Mouse (Mus musculus) ovary, adult 2 months (tissue): Measurements from ENCODE around the gene Rabgef1. TPM values are rescaled to one million over a fixed set of nuclear protein-coding genes. Genes with fewer than 3 reads are reported as not detected.

Experiments used
- polyA plus RNA-seq: library from polyadenylated mRNA; depleted of rRNA; stranded (reverse); fragments of >200 nt; gene quantifications from 2 replicates; pipeline ENCODE4 v1.2.3, GENCODE M21; 2012; rRNA removed

Rabgef1 gene
- polyA plus RNA-seq, result 16.7 and 25.9 TPM in 2 replicates

GRCm38 (mm10) chr5:130171423-130171954 is at the start of gene Rabgef1:
TSS of gene Rabgef1 (plus strand) at chr5:130171798.

DNA sequence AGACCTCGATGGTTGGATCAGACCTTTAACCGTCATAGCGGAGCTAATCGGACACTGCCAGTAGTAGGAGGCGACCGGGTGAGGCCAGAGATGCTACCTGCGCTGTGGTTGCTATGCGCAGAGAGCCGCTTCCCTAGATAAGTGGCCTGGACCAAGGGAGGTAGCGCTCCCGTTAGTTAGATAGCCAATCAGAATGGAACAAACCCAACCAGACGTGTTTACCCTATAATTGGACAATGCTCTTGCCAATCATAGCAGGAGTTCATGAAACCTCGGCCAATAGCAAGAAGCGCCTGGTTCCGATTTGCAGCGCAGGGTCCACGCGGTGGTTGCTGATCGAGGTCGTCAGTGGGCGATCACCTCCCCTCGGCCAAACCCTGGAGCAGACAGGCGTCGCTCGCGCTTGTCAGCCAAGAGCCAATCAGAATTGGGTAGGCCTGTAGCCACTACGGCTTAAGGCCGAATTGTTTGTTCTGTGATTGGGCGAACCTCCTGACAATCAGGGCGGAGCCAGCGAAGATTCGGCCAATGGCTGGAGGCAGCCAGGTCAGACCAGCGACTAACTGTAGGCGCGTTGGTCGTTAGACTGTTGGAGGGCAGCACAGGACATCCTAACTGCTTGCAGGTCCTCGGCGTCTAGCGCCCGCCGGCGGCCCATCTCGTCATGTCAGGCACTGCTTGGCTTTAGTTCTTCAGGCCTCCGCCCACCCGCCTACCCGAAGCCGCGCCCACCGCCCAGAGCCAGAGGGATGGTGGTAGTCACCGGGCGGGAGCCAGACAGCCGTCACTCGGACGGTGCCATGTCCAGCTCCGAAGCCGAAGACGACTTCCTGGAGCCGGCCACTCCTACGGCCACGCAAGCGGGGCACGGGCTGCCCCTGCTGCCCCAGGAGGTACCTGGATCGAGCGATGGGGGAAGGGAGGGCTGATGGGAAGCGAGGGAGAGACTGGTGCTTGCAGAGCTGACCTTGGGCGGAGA is 27.0 kb upstream of the Rabgef1 start, which contains the start of gene Kctd7:
TSS of gene Kctd7 (plus strand) at position 528 of the 979 bp plus-strand sequence.

DNA sequence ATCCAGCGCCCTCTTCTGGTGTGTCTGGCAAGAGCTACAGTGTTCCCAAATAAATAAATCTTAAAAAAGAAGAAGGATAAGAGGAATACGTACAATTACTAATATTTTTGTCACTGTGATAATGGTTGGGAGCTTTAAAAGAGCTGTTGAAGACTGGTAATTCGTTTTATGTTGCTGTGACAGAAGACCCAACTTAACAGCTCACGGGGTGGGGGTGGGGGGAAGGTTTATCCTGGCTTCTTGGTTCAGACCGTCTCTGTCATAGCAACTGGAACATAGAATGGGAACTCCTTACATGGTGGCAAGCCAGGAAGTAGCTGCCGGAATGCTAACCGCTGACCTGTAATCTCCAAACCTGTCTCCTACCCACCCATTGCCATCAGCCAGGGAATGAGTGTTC is 45.2 kb downstream of the Rabgef1 start, which contains the start of gene Tmem248:
TSS of gene Tmem248 (plus strand) at position 301 of the 400 bp plus-strand sequence.

DNA sequence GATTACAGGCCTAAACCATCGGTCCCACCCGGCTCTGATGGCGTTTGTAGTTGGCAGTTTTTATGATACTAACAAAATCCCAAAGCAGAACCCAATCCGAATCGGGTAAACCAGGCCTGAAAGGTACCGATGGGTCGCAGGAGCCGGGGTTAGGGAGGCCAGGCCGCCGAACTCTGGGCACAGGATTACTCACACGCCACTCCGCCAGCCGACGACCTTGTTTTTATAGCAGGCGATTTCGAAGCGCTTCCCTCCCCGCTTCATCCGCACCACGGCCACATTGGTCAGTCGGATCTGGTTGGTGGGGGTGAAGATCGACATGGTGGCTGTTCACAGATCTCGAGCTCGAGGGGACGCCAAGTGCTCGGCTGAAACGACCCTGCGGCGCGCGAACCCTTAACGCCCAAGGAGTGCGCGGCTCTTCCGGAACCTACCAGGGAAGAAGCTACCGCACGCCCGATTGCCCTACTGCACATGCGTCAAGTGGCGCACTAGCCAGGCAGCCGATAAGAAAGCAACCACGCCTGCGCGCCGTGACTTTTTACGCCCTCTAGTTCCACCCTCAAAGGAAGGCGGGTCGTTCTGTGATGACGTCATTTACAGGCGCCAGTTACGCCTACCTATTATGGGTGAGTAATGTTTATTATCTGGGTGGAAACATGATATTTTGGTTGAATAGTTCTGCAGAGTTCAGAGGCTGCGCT is 83.6 kb downstream of the Rabgef1 start, which contains the start of the genes Sbds and Tyw1:
TSS of gene Sbds (minus strand) at position 514 of the 704 bp plus-strand sequence.
TSS of gene Tyw1 (plus strand) at position 603 of the 704 bp plus-strand sequence.

Other genes with a start within 250 kb of the Rabgef1 start
- gene Vkorc1l1, start 229.8 kb upstream of the Rabgef1 start, polyA plus RNA-seq, result 10.4 and 17.2 TPM in 2 replicates
- 42.7 and 61.5 TPM in 2 replicates for gene Gusb, start 168.7 kb upstream of the Rabgef1 start, polyA plus RNA-seq
- gene Asl, start 142.6 kb upstream of the Rabgef1 start, polyA plus RNA-seq, result 80.0 and 109 TPM in 2 replicates
- gene Crcp, start 142.5 kb upstream of the Rabgef1 start, polyA plus RNA-seq, result 14.4 and 16.9 TPM in 2 replicates
- gene Tpst1, start 98.5 kb upstream of the Rabgef1 start, polyA plus RNA-seq, result 30.3 and 40.9 TPM in 2 replicates
- 12.1 and 18.1 TPM in 2 replicates for gene Kctd7, start 26.9 kb upstream of the Rabgef1 start, polyA plus RNA-seq
- 38.6 and 50.3 TPM in 2 replicates for gene Tmem248, start 45.3 kb downstream of the Rabgef1 start, polyA plus RNA-seq
- gene Sbds, start 83.7 kb downstream of the Rabgef1 start, polyA plus RNA-seq, result 15.1 and 21.4 TPM in 2 replicates
- gene Tyw1, start 83.8 kb downstream of the Rabgef1 start, polyA plus RNA-seq, result 12.6 and 14.7 TPM in 2 replicates
- 0.48 and 0.63 TPM in 2 replicates for gene Caln1, start 197.7 kb downstream of the Rabgef1 start, polyA plus RNA-seq
- gene A330070K13Rik, start 212.8 kb downstream of the Rabgef1 start, polyA plus RNA-seq, result not detected in 2 replicates